Mouse (Mus musculus) C2C12 (cell line): Measurements from ENCODE around the gene Nme3.

ENCODE experiments used
- CEBPB ChIP-seq: IDR thresholded peaks from one replicate; pipeline ENCODE4 v1.6.1; 2011; ENCODE audit warnings: low read depth, mild to moderate bottlenecking, control low read depth, moderate library complexity
- CTCF ChIP-seq: IDR thresholded peaks from one replicate; pipeline ENCODE4 v1.5.1; 2011; ENCODE audit not compliant: control insufficient read depth, insufficient read depth, insufficient read length
- FOSL1 ChIP-seq: IDR thresholded peaks from one replicate; pipeline ENCODE4 v1.8.0; 2011; ENCODE audit warnings: mild to moderate bottlenecking, low read length; ENCODE audit not compliant: poor library complexity, insufficient read depth, severe bottlenecking
- MAX ChIP-seq: IDR thresholded peaks from one replicate; pipeline ENCODE4 v1.6.1; 2011; ENCODE audit warnings: mild to moderate bottlenecking, control low read depth
- MYOG ChIP-seq: IDR thresholded peaks from one replicate; pipeline ENCODE4 v1.6.1; 2011; ENCODE audit not compliant: control insufficient read depth, insufficient read length; ENCODE audit errors: extremely low read depth
- USF1 ChIP-seq: IDR thresholded peaks from one replicate; pipeline ENCODE4 v1.6.1; 2011; ENCODE audit warnings: low read depth, mild to moderate bottlenecking, control low read depth, moderate library complexity

DNA sequence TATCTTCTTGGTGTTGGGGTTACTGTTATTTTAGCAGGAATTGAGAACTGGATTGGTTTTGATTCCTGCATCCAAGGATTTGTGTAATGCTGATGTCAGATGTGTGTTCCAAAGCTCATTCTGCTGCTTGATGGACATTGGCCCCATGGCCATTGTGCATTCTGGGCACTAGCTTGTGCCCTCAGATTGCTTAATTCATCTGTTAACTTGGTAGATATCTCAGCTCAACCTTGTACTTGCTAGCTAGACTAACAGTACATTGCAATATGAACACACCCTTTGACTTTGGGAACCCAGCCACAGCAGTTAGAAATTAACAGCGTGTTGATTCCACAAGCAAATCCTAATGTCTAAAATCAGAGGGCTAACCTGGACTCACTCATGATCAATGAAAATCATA lies 48.9 kb upstream of the Nme3 start:
- no peak for TF ChIP-seq CTCF
- no peak for TF ChIP-seq MAX
- TF ChIP-seq FOSL1 = no peak
- no peak for TF ChIP-seq MYOG
- TF ChIP-seq CEBPB = no peak
- TF ChIP-seq USF1 = no peak
